Mouse (Mus musculus): ENCODE results near the gene Rassf3.

The Rassf3 gene

GRCm38 (mm10) chr10:121476190-121476967 lies at the start of gene Rassf3:
TSS of gene Rassf3 (minus strand) at chr10:121476347.
- peak; percentile 90 to 96 for DNase-seq

GRCm38 (mm10) chr10:121520923-121521585 lies 44.9 kb upstream of the Rassf3 start:
- no peak for DNase-seq

- DNase-seq, result no peak
Observed at GRCm38 (mm10) chr10:121519710-121520109, 43.6 kb upstream of the Rassf3 start.

GRCm38 (mm10) chr10:121516008-121516600 lies 40.0 kb upstream of the Rassf3 start:
- peak; percentile 93 to 96 for DNase-seq

GRCm38 (mm10) chr10:121509751-121510643 lies 33.9 kb upstream of the Rassf3 start:
- DNase-seq, result peak; percentile 31 to 54

GRCm38 (mm10) chr10:121507755-121508544 lies 31.8 kb upstream of the Rassf3 start:
- DNase-seq, result no peak

- DNase-seq, result peak; percentile 49 to 63
Observed at GRCm38 (mm10) chr10:121506731-121507583, 30.8 kb upstream of the Rassf3 start.

GRCm38 (mm10) chr10:121505929-121506328 lies 29.8 kb upstream of the Rassf3 start:
- DNase-seq, result no peak

GRCm38 (mm10) chr10:121504973-121505911 lies 29.1 kb upstream of the Rassf3 start:
- DNase-seq, result peak; percentile 90 to 92

- DNase-seq, result no peak
Observed at GRCm38 (mm10) chr10:121501160-121501559, 25.0 kb upstream of the Rassf3 start.

- DNase-seq, result no peak
Observed at GRCm38 (mm10) chr10:121500034-121500433, 23.9 kb upstream of the Rassf3 start.

- DNase-seq, result no peak
Observed at GRCm38 (mm10) chr10:121499063-121499462, 22.9 kb upstream of the Rassf3 start.

- no peak for DNase-seq
Observed at GRCm38 (mm10) chr10:121498481-121498904, 22.3 kb upstream of the Rassf3 start.

GRCm38 (mm10) chr10:121497968-121498367 lies 21.8 kb upstream of the Rassf3 start:
- no peak for DNase-seq

GRCm38 (mm10) chr10:121496616-121497015 lies 20.5 kb upstream of the Rassf3 start:
- DNase-seq, result no peak

GRCm38 (mm10) chr10:121494163-121494425 lies 17.9 kb upstream of the Rassf3 start:
- no peak for DNase-seq

GRCm38 (mm10) chr10:121493374-121494162 lies 17.4 kb upstream of the Rassf3 start:
- no peak for DNase-seq

- no peak for DNase-seq
Observed at GRCm38 (mm10) chr10:121492608-121493315, 16.6 kb upstream of the Rassf3 start.
